Mouse (Mus musculus) stomach, embryonic 16.5 days (tissue): ENCODE data around the gene Sema5a. TPM values are rescaled to one million over a fixed set of nuclear protein-coding genes. Genes with fewer than 3 reads are reported as not detected.

ENCODE experiments used
- ATAC-seq: fragments of 200-750 bp; cut with Nextera tagmentation; 2 replicates; pipeline ENCODE4 v1.8.0; 2017; ENCODE audit warnings: moderate number of reproducible peaks, moderate TSS enrichment; ENCODE audit not compliant: insufficient read depth, low FRiP score
- H3K27ac ChIP-seq: fragments of 300-500 bp; sonication (generic); 2 replicates; pipeline ENCODE4 v1.5.1; 2014; ENCODE audit warnings: low read length
- H3K27me3 ChIP-seq: fragments of 300-500 bp; sonication (generic); 2 replicates; pipeline ENCODE4 v1.6.1; 2014; ENCODE audit warnings: low read length, control low read depth, mixed read lengths; ENCODE audit not compliant: control insufficient read depth, insufficient read depth
- H3K36me3 ChIP-seq: fragments of 300-500 bp; sonication (generic); 2 replicates; pipeline ENCODE4 v1.6.1; 2014; ENCODE audit warnings: low read length; ENCODE audit not compliant: control insufficient read depth, insufficient read depth
- H3K4me1 ChIP-seq: fragments of 300-500 bp; sonication (generic); 2 replicates; pipeline ENCODE4 v1.6.1; 2014; ENCODE audit warnings: low read length, control low read depth, mixed read lengths; ENCODE audit not compliant: control insufficient read depth, insufficient read depth
- H3K4me2 ChIP-seq: fragments of 300-500 bp; sonication (generic); 2 replicates; pipeline ENCODE4 v1.6.1; 2014; ENCODE audit warnings: low read depth, low read length, mixed read lengths
- H3K4me3 ChIP-seq: fragments of 300-500 bp; sonication (generic); replicated peaks from 2 replicates; pipeline ENCODE4 v1.5.1; 2014; ENCODE audit warnings: mild to moderate bottlenecking, low read length
- H3K9ac ChIP-seq: fragments of 300-500 bp; sonication (generic); 2 replicates; pipeline ENCODE4 v1.6.1; 2014; ENCODE audit warnings: low read length
- H3K9me3 ChIP-seq: fragments of 300-500 bp; sonication (generic); replicated peaks from 2 replicates; pipeline ENCODE4 v1.6.1; 2016; ENCODE audit warnings: low read length, control low read depth; ENCODE audit not compliant: control insufficient read depth
- WGBS: fragments of 180-500 bp; shearing (Covaris S2); extraction: QIAGEN DNeasy Blood & Tissue Kit; methylation state at CpG from one replicate; pipeline ENCODE4 v1.1.7; 2014; 5-methylcytosine and 5-hydroxymethylcytosine counted together
- polyA plus RNA-seq: library from polyadenylated mRNA; unstranded; fragments of >200 nt; fragmentation: Nextera tagmentation; extraction: Ambion mirVana; gene quantifications from 2 replicates; pipeline ENCODE4 v1.2.1, GENCODE M21; 2015

Gene Sema5a
- polyA plus RNA-seq, 1 experiment from 2014 or later: 18.4 TPM

DNA sequence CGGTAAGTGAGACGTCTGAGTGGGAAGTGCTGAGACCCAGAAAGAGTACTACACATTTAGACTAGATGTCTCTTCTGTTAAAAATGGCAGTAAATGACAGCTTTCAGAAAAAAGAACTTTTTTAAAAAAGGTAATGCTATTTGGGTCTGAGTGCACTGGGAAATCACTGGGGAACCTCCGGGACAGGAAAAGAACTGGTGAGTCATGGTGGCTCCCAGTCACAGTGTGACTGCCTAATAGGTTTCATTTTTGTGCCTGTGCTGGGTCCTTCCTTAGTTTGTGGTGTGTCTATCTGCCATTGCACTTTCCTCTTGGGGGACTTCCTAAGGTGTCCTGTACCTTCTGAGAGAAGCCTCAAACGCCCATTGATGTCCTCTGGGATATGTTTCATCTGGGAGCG lies 102.7 kb downstream of the Sema5a start:
- Histone ChIP-seq H3K27ac (no peak overlapping the region), H3K4me2 (no peak overlapping the region), H3K27me3 (no peaks in the 10 kb centered on the region), H3K36me3 (no peaks in the 10 kb centered on the region), H3K4me1 (no peaks in the 10 kb centered on the region), H3K4me3 (no peak overlapping the region), H3K9ac (no peak overlapping the region), H3K9me3 (no peaks in the 10 kb centered on the region)
- ATAC-seq: no peak
- WGBS: 82% methylated on average over 5 of the region's 5 CpGs

DNA sequence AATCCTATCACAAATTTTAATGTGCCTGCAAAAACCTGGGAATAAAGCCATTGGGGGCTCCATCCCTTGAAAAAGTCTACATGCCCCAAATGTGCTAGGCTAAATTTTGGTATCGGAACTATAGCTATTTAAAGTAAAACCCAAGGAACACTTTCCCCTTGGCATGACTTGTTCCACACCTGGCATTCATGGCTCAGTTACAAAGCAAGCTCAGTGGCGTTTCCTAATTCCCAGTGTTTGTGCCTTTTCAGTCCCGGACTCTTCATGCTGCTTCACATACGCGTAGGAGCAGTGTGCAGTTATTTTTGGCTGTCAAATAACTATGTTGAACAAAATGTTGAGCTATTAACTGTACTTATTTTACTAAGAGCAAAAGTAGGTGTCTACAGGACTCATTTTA lies 104.7 kb downstream of the Sema5a start:
- H3K9ac ChIP-seq: no peak overlapping the region
- no peak overlapping the region for H3K27ac ChIP-seq
- H3K9me3 ChIP-seq: no peaks in the 10 kb centered on the region
- no peaks in the 10 kb centered on the region for H3K36me3 ChIP-seq
- no peak overlapping the region for H3K4me2 ChIP-seq
- no peak overlapping the region for H3K4me3 ChIP-seq
- 87% methylated on average over 5 of the region's 5 CpGs for WGBS
- H3K4me1 ChIP-seq: peaks cover 8% of the 10 kb centered on the region; the same call in 1 of the 2 replicates
- no peak for ATAC-seq
- no peaks in the 10 kb centered on the region for H3K27me3 ChIP-seq

DNA sequence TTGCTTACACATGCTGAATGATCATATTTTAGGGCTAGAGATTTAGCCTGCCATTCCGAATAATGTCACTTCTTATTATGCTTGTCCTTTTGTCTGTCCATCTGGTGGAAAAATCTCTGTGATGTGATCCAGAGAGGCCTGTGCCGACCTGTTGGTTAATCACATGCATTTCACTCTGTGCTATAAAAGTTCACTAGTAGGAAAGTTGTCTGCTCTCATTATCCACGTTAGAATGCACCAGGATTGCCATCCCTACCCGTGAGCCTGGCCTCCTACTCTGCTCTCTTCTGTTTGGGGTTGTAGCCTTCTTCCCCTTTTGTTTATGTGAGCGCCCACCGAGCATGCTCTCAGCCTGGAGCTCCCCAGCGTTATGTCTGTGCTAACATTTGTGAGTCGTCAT lies 108.4 kb downstream of the Sema5a start:
- no peaks in the 10 kb centered on the region for H3K27me3 ChIP-seq
- no peak overlapping the region for H3K9ac ChIP-seq
- no peaks in the 10 kb centered on the region for H3K36me3 ChIP-seq
- peaks cover 8% of the 10 kb centered on the region; the same call in 1 of the 2 replicates for H3K4me1 ChIP-seq
- ATAC-seq: no peak
- WGBS: 40% methylated on average over 8 of the region's 8 CpGs
- H3K4me2 ChIP-seq: 0 out of 2 replicates have a peak overlapping the region, but pooled peaks have one; percentile 5
- no peaks in the 10 kb centered on the region for H3K9me3 ChIP-seq
- H3K4me3 ChIP-seq: no peak overlapping the region
- peak overlapping the region; percentile 29; the same call in 1 of the 2 replicates for H3K27ac ChIP-seq

DNA sequence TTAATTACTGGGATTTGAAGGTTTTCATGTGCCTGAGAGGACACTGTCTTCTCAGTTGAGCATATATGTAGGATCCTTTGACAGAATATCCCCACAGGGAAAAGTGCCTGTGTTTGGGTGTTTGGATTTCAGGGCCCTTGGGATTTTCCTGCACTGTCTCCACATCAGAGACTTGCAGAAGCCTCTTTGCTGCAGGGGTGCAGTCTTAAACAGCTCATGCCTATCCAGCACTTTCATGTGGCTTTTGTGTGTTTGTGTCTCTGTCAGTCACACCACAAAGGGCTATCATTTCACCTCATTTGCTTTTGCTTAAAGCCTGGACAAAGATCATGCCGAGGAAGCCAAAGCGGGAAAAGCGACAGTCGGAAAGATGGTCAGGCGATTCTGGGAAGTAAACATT lies 108.9 kb downstream of the Sema5a start:
- Histone ChIP-seq H3K4me1 (peaks cover 8% of the 10 kb centered on the region; the same call in 1 of the 2 replicates), H3K36me3 (no peaks in the 10 kb centered on the region), H3K9me3 (no peaks in the 10 kb centered on the region), H3K27ac (peak overlapping the region; percentile 29; the same call in 1 of the 2 replicates), H3K9ac (no peak overlapping the region), H3K27me3 (no peaks in the 10 kb centered on the region), H3K4me3 (no peak overlapping the region), H3K4me2 (0 out of 2 replicates have a peak overlapping the region, but pooled peaks have one; percentile 5)
- WGBS: 41% methylated on average over 5 of the region's 5 CpGs
- ATAC-seq: no peak

DNA sequence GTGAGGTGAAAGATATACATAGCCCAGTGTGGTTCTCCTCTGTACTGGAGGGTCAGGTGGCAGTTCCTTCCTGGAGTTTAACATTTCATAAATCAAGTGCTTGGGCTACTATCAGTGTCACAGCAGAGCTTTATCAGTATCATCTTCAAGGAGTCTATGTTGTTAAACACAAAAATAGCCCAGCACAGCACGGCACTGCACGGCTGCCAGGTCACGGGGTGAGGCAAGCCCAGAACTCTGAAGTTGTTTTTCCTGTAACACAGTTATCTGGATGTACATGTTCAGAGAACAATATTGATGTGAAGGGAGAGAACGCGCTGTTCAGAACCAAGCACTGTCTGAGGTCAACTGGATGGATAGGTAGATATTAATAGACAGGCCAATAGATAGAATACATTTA lies 112.2 kb downstream of the Sema5a start:
- Histone ChIP-seq H3K4me3 (no peak overlapping the region), H3K27me3 (no peaks in the 10 kb centered on the region), H3K36me3 (no peaks in the 10 kb centered on the region), H3K4me1 (peaks cover 8% of the 10 kb centered on the region; the same call in 1 of the 2 replicates), H3K4me2 (no peak overlapping the region), H3K9ac (no peak overlapping the region), H3K9me3 (no peaks in the 10 kb centered on the region), H3K27ac (no peak overlapping the region)
- 76% methylated on average over 5 of the region's 5 CpGs for WGBS
- no peak for ATAC-seq

DNA sequence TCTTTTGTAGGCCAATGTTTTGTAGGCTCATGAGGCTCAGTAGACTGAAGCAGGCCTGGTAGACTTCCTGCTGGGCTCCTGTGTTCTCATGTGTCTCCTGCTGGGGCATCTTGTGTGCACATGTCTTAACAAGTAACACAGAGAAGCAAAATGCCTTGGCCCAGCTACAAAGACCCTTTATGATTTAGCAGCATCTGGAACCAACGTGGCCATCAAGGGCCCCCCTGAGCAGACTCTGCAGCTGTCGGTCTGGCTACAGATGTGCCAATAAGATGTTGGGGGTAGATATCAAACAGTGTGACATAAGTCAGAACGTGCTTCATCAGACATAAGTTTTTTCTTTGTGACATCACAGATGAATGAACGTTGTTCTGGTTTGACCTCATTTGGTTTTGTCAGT lies 123.2 kb downstream of the Sema5a start:
- no peak overlapping the region for H3K4me3 ChIP-seq
- H3K27me3 ChIP-seq: no peaks in the 10 kb centered on the region
- H3K4me1 ChIP-seq: 0 out of 2 replicates have a peak, but pooled peaks cover 2% of the 10 kb centered on the region
- H3K9me3 ChIP-seq: no peaks in the 10 kb centered on the region
- no peak overlapping the region for H3K4me2 ChIP-seq
- H3K9ac ChIP-seq: no peak overlapping the region
- WGBS: 79% methylated on average over 4 of the region's 4 CpGs
- no peak for ATAC-seq
- H3K36me3 ChIP-seq: no peaks in the 10 kb centered on the region
- H3K27ac ChIP-seq: no peak overlapping the region

DNA sequence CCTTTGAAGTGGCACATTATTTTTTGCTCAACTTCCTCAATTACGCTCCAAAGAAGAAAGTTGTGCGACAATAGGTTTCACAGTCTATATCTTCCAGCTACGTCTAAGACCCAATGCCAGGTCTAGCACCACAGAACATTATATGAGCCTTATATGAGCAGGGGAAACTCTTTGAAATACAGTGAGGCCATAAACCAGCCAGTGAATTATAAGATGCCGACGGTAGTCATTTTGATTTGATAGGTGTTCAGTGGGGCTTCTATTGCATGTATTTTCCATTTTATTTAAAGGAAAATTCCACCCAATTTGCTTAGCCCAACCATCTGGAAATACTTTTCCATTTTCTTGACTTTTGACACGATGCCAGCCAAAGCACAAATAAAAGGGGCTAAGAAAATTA lies 126.3 kb downstream of the Sema5a start:
- H3K4me2 ChIP-seq: no peak overlapping the region
- no peaks in the 10 kb centered on the region for H3K36me3 ChIP-seq
- H3K9ac ChIP-seq: no peak overlapping the region
- no peak overlapping the region for H3K27ac ChIP-seq
- no peaks in the 10 kb centered on the region for H3K9me3 ChIP-seq
- WGBS: 87% methylated on average over 6 of the region's 6 CpGs
- 0 out of 2 replicates have a peak, but pooled peaks cover 2% of the 10 kb centered on the region for H3K4me1 ChIP-seq
- no peaks in the 10 kb centered on the region for H3K27me3 ChIP-seq
- ATAC-seq: no peak
- no peak overlapping the region for H3K4me3 ChIP-seq

DNA sequence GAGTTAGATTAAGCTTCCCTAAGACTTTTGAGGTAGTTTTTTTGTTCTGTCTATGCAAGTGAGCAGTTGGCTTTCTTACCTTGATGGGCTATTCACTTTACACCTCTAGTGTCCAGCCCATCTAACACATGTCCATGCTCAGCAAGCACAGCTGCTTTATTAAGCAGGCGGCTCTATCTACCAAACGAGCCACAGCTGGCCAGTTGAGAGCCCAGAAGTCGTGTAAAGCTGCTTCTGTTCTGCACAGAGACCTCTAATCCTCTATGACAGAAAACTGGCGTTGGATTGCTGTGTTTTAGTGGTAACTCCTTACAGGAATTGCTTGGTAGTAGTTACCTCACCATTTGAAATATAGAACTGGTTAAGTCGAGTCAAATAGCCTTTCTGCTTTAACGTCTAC lies 126.8 kb downstream of the Sema5a start:
- H3K27ac ChIP-seq: no peak overlapping the region
- H3K4me1 ChIP-seq: 0 out of 2 replicates have a peak, but pooled peaks cover 2% of the 10 kb centered on the region
- WGBS: 45% methylated on average over 6 of the region's 6 CpGs
- H3K9ac ChIP-seq: no peak overlapping the region
- H3K36me3 ChIP-seq: no peaks in the 10 kb centered on the region
- H3K9me3 ChIP-seq: no peaks in the 10 kb centered on the region
- no peak overlapping the region for H3K4me2 ChIP-seq
- H3K4me3 ChIP-seq: no peak overlapping the region
- H3K27me3 ChIP-seq: no peaks in the 10 kb centered on the region
- ATAC-seq: no peak

DNA sequence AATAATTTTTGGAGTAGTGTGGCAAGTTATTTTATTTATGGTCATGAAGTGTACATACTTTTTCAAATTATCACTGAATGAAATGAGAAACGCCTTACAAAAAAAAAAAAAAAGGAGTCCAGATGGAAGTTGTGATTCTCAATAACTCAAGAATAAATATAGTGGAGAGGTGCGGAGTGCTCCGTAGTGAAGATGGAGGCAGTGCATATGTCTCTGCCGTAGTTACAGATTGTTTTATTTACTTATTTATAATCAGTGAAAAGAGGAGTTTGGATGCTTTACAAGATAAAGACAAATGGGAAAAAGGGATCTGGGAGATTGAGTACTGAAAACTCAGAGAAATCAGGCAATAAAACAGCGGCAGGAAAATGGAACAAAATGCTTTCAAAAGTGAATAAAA lies 131.7 kb downstream of the Sema5a start:
- H3K9ac ChIP-seq: no peak overlapping the region
- no peaks in the 10 kb centered on the region for H3K27me3 ChIP-seq
- no peak for ATAC-seq
- no peaks in the 10 kb centered on the region for H3K4me1 ChIP-seq
- no peak overlapping the region for H3K27ac ChIP-seq
- H3K4me2 ChIP-seq: no peak overlapping the region
- 71% methylated on average over 5 of the region's 5 CpGs for WGBS
- H3K9me3 ChIP-seq: no peaks in the 10 kb centered on the region
- H3K36me3 ChIP-seq: no peaks in the 10 kb centered on the region
- H3K4me3 ChIP-seq: no peak overlapping the region

DNA sequence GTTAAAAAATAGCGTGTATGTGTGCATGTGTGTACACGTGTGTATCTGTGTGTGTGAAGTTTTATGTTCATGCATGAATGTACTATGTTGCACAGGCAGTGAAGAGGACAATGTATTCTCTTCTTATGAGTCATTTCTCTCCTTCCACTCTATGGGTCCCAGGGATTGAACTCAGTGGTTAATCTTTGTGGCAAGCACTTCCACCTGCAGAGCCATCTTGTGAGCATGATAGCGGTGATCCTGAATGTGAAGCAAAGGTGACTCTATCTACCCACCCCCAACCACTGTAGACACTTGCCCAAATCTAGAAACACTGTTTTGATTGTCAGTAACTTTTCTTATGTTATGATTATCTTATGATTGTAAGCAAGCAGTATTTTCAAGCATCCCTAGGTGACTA lies 133.2 kb downstream of the Sema5a start:
- no peak for ATAC-seq
- Histone ChIP-seq H3K27me3 (no peaks in the 10 kb centered on the region), H3K9ac (no peak overlapping the region), H3K27ac (no peak overlapping the region), H3K4me1 (no peaks in the 10 kb centered on the region), H3K4me3 (no peak overlapping the region), H3K9me3 (no peaks in the 10 kb centered on the region), H3K4me2 (no peak overlapping the region), H3K36me3 (no peaks in the 10 kb centered on the region)
- 90% methylated on average over 3 of the region's 3 CpGs for WGBS
